Mouse (Mus musculus) lung, embryonic 16.5 days (tissue): ENCODE data around the gene Pdk2. TPM values are rescaled to one million over a fixed set of nuclear protein-coding genes. Genes with fewer than 3 reads are reported as not detected.

Source experiments
- ATAC-seq: fragments of 200-750 bp; cut with Nextera tagmentation; 2 replicates; pipeline ENCODE4 v1.8.0; 2017; ENCODE audit warnings: low read depth, mild to moderate bottlenecking, moderate library complexity
- H3K27ac ChIP-seq: fragments of 300-500 bp; sonication (generic); 2 replicates; pipeline ENCODE4 v1.5.1; 2014; ENCODE audit warnings: mild to moderate bottlenecking, control low read depth, low read length
- H3K27me3 ChIP-seq: fragments of 300-500 bp; sonication (generic); 2 replicates; pipeline ENCODE4 v1.6.1; 2014; ENCODE audit warnings: low read depth, low read length, mixed read lengths; ENCODE audit not compliant: control insufficient read depth, insufficient read depth
- H3K36me3 ChIP-seq: fragments of 300-500 bp; sonication (generic); 2 replicates; pipeline ENCODE4 v1.6.1; 2014; ENCODE audit warnings: low read length; ENCODE audit not compliant: control insufficient read depth, insufficient read depth
- H3K4me1 ChIP-seq: fragments of 300-500 bp; sonication (generic); replicated peaks from 2 replicates; pipeline ENCODE4 v1.6.1; 2014; ENCODE audit warnings: low read length, mixed read lengths; ENCODE audit not compliant: control insufficient read depth, insufficient read depth
- H3K4me2 ChIP-seq: fragments of 300-500 bp; sonication (generic); 2 replicates; pipeline ENCODE4 v1.6.1; 2014; ENCODE audit warnings: low read depth, low read length, control low read depth
- H3K4me3 ChIP-seq: fragments of 300-500 bp; sonication (generic); 2 replicates; pipeline ENCODE4 v1.5.1; 2014; ENCODE audit warnings: mild to moderate bottlenecking, low read length, control low read depth
- H3K9ac ChIP-seq: fragments of 300-500 bp; sonication (generic); 2 replicates; pipeline ENCODE4 v1.6.1; 2014; ENCODE audit warnings: low read length, control low read depth
- H3K9me3 ChIP-seq: fragments of 300-500 bp; sonication (generic); 2 replicates; pipeline ENCODE4 v1.6.1; 2016; ENCODE audit warnings: low read length; ENCODE audit not compliant: control insufficient read depth
- WGBS: fragments of 180-500 bp; shearing (Covaris S2); extraction: QIAGEN DNeasy Blood & Tissue Kit; methylation state at CpG from one replicate; pipeline ENCODE4 v1.1.7; 2014; 5-methylcytosine and 5-hydroxymethylcytosine counted together
- polyA plus RNA-seq: library from polyadenylated mRNA; unstranded; fragments of >200 nt; fragmentation: Nextera tagmentation; extraction: Ambion mirVana; gene quantifications from 2 replicates; pipeline ENCODE4 v1.2.1, GENCODE M21; 2015

The Pdk2 gene
- polyA plus RNA-seq, 1 experiment from 2014 or later, result 43.3 TPM

- H3K27me3 ChIP-seq, result peaks cover 14% of the 10 kb centered on the region
- no peak overlapping the region for H3K4me2 ChIP-seq
- peak overlapping the region; percentile 95 for H3K27ac ChIP-seq
- ATAC-seq, result no peak
- WGBS, result 47% methylated on average over 5 of the region's 5 CpGs
- no peak overlapping the region for H3K9ac ChIP-seq
- H3K9me3 ChIP-seq, result no peaks in the 10 kb centered on the region
- no peaks in the 10 kb centered on the region for H3K36me3 ChIP-seq
- no peak overlapping the region for H3K4me3 ChIP-seq
- peaks cover 72% of the 10 kb centered on the region for H3K4me1 ChIP-seq
Measured at GRCm38 (mm10) chr11:95072804-95073203, 31.6 kb upstream of the Pdk2 start.

GRCm38 (mm10) chr11:95072136-95072535 is 31.0 kb upstream of the Pdk2 start:
- H3K9ac ChIP-seq, result no peak overlapping the region
- ATAC-seq, result no peak
- H3K27ac ChIP-seq, result peak overlapping the region; percentile 95
- no peak overlapping the region for H3K4me3 ChIP-seq
- peaks cover 71% of the 10 kb centered on the region for H3K4me1 ChIP-seq
- peaks cover 14% of the 10 kb centered on the region for H3K27me3 ChIP-seq
- H3K4me2 ChIP-seq, result no peak overlapping the region
- no peaks in the 10 kb centered on the region for H3K9me3 ChIP-seq
- 73% methylated on average over 8 of the region's 8 CpGs for WGBS
- H3K36me3 ChIP-seq, result peaks cover 2% of the 10 kb centered on the region; the same call in 1 of the 2 replicates

GRCm38 (mm10) chr11:95071266-95071665 is 30.1 kb upstream of the Pdk2 start:
- WGBS, result 18% methylated on average over 7 of the region's 7 CpGs
- peaks cover 71% of the 10 kb centered on the region for H3K4me1 ChIP-seq

GRCm38 (mm10) chr11:95070140-95071107 is 29.3 kb upstream of the Pdk2 start:
- peaks cover under 1% of the 10 kb centered on the region; the same call in 1 of the 2 replicates for H3K27me3 ChIP-seq
- 45% methylated on average over 8 of the region's 8 CpGs for WGBS
- no peaks in the 10 kb centered on the region for H3K9me3 ChIP-seq
- H3K4me3 ChIP-seq, result no peak overlapping the region
- peak overlapping the region; percentile 43 for H3K9ac ChIP-seq
- peaks cover 5% of the 10 kb centered on the region; the same call in 1 of the 2 replicates for H3K36me3 ChIP-seq
- peaks cover 65% of the 10 kb centered on the region for H3K4me1 ChIP-seq
- peak overlapping the region; percentile 95 for H3K27ac ChIP-seq
- peak overlapping the region; percentile 21; the same call in 1 of the 2 replicates for H3K4me2 ChIP-seq
- peak; percentile 8; the same call in 1 of the 2 replicates for ATAC-seq

More at GRCm38 (mm10) chr11:95071266-95071665, 30.1 kb upstream of the Pdk2 start:
- peak overlapping the region; percentile 21; the same call in 1 of the 2 replicates for H3K4me2 ChIP-seq
- peak overlapping the region; percentile 95 for H3K27ac ChIP-seq
- peak; percentile 75 for ATAC-seq
- no peak overlapping the region for H3K9ac ChIP-seq
- no peaks in the 10 kb centered on the region for H3K9me3 ChIP-seq
- H3K27me3 ChIP-seq, result peaks cover 9% of the 10 kb centered on the region; the same call in 1 of the 2 replicates
- H3K36me3 ChIP-seq, result peaks cover 2% of the 10 kb centered on the region; the same call in 1 of the 2 replicates
- H3K4me3 ChIP-seq, result no peak overlapping the region

GRCm38 (mm10) chr11:95069226-95069957 is 28.2 kb upstream of the Pdk2 start:
- no peak for ATAC-seq
- no peaks in the 10 kb centered on the region for H3K27me3 ChIP-seq
- H3K27ac ChIP-seq, result peak overlapping the region; percentile 95
- H3K4me1 ChIP-seq, result peaks cover 55% of the 10 kb centered on the region
- H3K9ac ChIP-seq, result peak overlapping the region; percentile 43; the same call in 1 of the 2 replicates
- H3K4me3 ChIP-seq, result no peak overlapping the region
- peaks cover 6% of the 10 kb centered on the region; the same call in 1 of the 2 replicates for H3K36me3 ChIP-seq
- H3K9me3 ChIP-seq, result no peaks in the 10 kb centered on the region
- H3K4me2 ChIP-seq, result no peak overlapping the region
- WGBS, result 67% methylated on average over 10 of the region's 10 CpGs

GRCm38 (mm10) chr11:95056768-95057501 is 15.8 kb upstream of the Pdk2 start:
- peaks cover 9% of the 10 kb centered on the region; the same call in 1 of the 2 replicates for H3K36me3 ChIP-seq
- ATAC-seq, result no peak

GRCm38 (mm10) chr11:95053062-95053461 is 11.9 kb upstream of the Pdk2 start:
- ATAC-seq, result no peak
- WGBS, result 61% methylated on average over 9 of the region's 9 CpGs
- no peaks in the 10 kb centered on the region for H3K27me3 ChIP-seq

More at GRCm38 (mm10) chr11:95056768-95057501, 15.8 kb upstream of the Pdk2 start:
- Histone ChIP-seq H3K4me1 (no peaks in the 10 kb centered on the region), H3K4me2 (no peak overlapping the region), H3K27ac (no peak overlapping the region), H3K9ac (no peak overlapping the region), H3K4me3 (no peak overlapping the region), H3K9me3 (no peaks in the 10 kb centered on the region), H3K27me3 (no peaks in the 10 kb centered on the region)
- WGBS, result 46% methylated on average over 19 of the region's 19 CpGs

GRCm38 (mm10) chr11:95046980-95047680 is 6.0 kb upstream of the Pdk2 start:
- peak; percentile 50 for ATAC-seq
- 47% methylated on average over 9 of the region's 9 CpGs for WGBS

More at GRCm38 (mm10) chr11:95053062-95053461, 11.9 kb upstream of the Pdk2 start:
- Histone ChIP-seq H3K36me3 (peaks cover 6% of the 10 kb centered on the region; the same call in 1 of the 2 replicates), H3K4me2 (no peak overlapping the region), H3K4me1 (no peaks in the 10 kb centered on the region), H3K4me3 (no peak overlapping the region), H3K9me3 (no peaks in the 10 kb centered on the region), H3K9ac (no peak overlapping the region), H3K27ac (no peak overlapping the region)

More at GRCm38 (mm10) chr11:95046980-95047680, 6.0 kb upstream of the Pdk2 start:
- H3K9me3 ChIP-seq, result no peaks in the 10 kb centered on the region
- no peak overlapping the region for H3K27ac ChIP-seq
- H3K27me3 ChIP-seq, result no peaks in the 10 kb centered on the region
- no peaks in the 10 kb centered on the region for H3K4me1 ChIP-seq
- H3K4me2 ChIP-seq, result no peak overlapping the region
- H3K36me3 ChIP-seq, result no peaks in the 10 kb centered on the region
- H3K4me3 ChIP-seq, result no peak overlapping the region
- H3K9ac ChIP-seq, result no peak overlapping the region
